Mouse (Mus musculus) spleen, adult 2 months (tissue): ENCODE measurements around the gene Tra2a.

Experiments
- CTCF ChIP-seq: fragments of 200-500 bp; IDR thresholded peaks from 2 replicates; pipeline ENCODE4 v1.5.1; 2011; ENCODE audit warnings: mild to moderate bottlenecking, inconsistent platforms; ENCODE audit not compliant: insufficient read depth, insufficient read length, insufficient replicate concordance; ENCODE audit errors: extremely low read depth
- POLR2A ChIP-seq: fragments of 200-500 bp; IDR thresholded peaks from 2 replicates; pipeline ENCODE4 v1.6.1; 2011; ENCODE audit warnings: low read depth, low read length, inconsistent platforms

DNA sequence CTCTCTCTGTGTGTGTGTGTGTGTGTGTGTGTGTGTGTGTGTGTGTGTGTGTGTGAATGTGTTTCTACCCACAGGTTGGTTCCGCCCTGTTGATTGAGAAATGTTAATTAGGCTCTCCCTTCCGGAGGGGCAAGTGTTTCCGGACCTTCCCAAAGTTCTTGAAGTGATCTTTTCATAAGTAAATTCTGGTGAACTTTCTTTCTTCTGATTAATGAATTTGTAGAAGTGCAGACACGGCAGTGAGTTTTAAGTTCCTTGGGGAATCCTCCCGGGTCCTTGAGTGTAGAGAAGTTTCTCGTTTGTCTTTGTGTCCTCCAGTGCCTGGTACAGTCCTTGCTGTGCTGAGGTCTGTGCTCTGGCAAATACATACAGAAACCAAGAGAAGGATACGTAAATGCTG, 11.5 kb upstream of the Tra2a start:
- TF ChIP-seq CTCF (no peak), POLR2A (no peak)
